Mouse (Mus musculus) megakaryocyte-erythroid progenitor cell, adult 5-6 weeks (primary cell): ENCODE measurements around the gene Gja10. TPM values are rescaled to one million over a fixed set of nuclear protein-coding genes. Genes with fewer than 3 reads are reported as not detected.

Experiments used
- ATAC-seq: replicated peaks from 2 replicates; pipeline ENCODE4 v1.8.0; 2016; ENCODE audit warnings: mild to moderate bottlenecking, inconsistent platforms; ENCODE audit not compliant: severe bottlenecking, poor library complexity, low FRiP score, low TSS enrichment
- total RNA-seq, 2 experiments: library from RNA; stranded (forward) in 1 of 2; stranded (reverse) in 1 of 2; fragments of 200-1000, 215-1000 nt in 1 of 2; fragments of >200 nt in 1 of 2; fragmentation: Nextera tagmentation in 1 of 2; gene quantifications; 2 replicates each; pipeline ENCODE4 v1.2.3; 2014 to 2017

The Gja10 gene
- total RNA-seq, 2 experiments from 2014 or later, result not detected

DNA sequence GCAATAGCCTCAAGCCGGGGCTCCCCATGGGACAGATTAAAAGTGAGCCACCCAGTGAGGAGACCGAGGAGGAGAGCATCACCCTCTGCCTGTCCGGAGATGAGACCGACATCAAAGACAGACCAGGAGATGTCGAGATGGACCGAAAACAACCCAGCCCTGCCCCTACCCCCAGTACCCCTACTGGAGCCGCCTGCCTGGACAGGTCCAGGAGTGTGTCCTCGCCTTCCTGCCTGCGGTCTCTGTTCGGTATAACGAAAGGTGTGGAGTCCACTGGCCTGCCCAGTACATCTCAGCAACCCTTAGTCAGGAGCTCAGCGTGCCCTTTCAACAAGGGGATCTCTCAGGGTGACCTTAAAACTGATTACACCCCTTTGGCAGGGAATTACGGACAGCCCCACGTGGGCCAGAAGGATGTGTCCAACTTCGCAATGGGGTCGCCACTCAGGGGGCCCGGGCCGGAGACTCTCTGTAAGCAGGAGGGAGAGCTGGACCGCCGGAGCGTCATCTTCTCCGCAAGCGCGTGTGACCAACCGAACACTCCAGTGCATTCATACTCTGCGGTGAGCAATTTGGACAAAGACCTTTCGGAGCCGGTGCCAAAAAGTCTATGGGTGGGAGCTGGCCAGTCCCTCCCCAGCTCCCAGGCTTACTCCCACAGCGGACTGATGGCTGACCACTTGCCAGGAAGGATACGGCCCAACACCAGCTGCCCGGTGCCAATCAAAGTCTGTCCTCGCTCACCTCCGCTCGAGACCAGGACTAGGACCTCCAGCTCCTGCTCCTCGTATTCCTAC lies 40.0 kb downstream of the Gja10 start:
- ATAC-seq, result no peak

GRCm38 (mm10) chr4:32561555-32562095 lies 40.9 kb downstream of the Gja10 start:
- ATAC-seq, result no peak

- no peak for ATAC-seq
These were observed 41.6 kb downstream of the Gja10 start for GRCm38 (mm10) chr4:32560724-32561554.

DNA sequence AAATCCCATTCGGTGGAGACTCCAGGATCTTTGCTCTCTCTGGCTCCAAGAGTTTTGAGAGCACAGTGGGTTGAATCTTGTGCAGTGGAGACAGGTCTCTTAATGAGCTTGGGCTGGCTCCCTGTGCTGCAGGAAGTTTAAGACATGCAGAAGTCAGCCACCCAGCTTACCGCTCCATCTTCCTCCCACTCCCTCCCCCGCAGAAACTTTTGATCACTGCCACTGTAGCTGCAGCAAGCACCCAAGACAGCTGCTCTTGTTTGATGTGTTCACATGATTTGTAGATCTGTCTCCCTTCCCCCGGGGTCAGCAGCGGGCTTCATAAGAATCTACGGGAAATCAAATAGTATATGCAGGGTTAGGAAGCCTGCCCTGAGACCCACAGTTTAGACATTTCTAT lies 42.3 kb downstream of the Gja10 start:
- no peak for ATAC-seq

- no peak for ATAC-seq
These were observed 47.1 kb downstream of the Gja10 start for GRCm38 (mm10) chr4:32555506-32555905.

DNA sequence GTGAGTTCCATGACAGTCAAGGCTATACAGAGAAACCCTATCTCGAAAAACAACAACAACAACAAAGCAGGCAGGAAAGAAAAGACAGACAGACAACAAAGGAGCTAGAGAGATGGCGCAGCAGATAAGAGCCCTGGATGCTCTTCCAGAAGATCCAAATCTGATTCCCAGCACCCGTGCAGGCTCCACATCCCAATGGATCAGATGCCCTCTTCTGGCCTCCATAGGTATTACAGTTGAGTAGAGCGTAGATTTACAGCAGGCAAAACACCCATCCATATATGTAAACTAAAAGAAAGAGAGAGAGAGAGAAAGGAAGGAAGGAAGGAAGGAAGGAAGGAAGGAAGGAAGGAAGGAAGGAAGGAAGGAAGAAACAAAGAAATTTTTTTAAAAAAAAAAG lies 51.2 kb downstream of the Gja10 start:
- no peak for ATAC-seq

- no peak for ATAC-seq
These were observed 53.4 kb downstream of the Gja10 start for GRCm38 (mm10) chr4:32549150-32549549.

Other genes starting within 250 kb of the Gja10 start
- gene Casp8ap2, start 12.7 kb upstream of the Gja10 start, total RNA-seq (2014; fragmentation: Nextera tagmentation), result 51.4 and 52.3 TPM in 2 replicates
- 57.6 and 157 TPM in 2 replicates for gene Casp8ap2, start 12.7 kb upstream of the Gja10 start, total RNA-seq (2017)
- gene Mdn1, start 54.4 kb upstream of the Gja10 start, total RNA-seq (2014; fragmentation: Nextera tagmentation), result 70.6 and 136 TPM in 2 replicates
- gene Mdn1, start 54.4 kb upstream of the Gja10 start, total RNA-seq (2017), result 71.6 and 89.5 TPM in 2 replicates
- 11.3 and 17.3 TPM in 2 replicates for gene Lyrm2, start 197.5 kb upstream of the Gja10 start, total RNA-seq (2014; fragmentation: Nextera tagmentation)
- gene Lyrm2, start 197.5 kb upstream of the Gja10 start, total RNA-seq (2017), result 39.0 and 66.1 TPM in 2 replicates